Mouse (Mus musculus) ES-E14 (cell line): ENCODE data around the gene Ehbp1l1.

Experiments used
- CHD2 ChIP-seq: IDR thresholded peaks from 2 replicates; pipeline ENCODE4 v1.6.1; 2014; ENCODE audit warnings: mild to moderate bottlenecking, low read depth, low read length, inconsistent platforms
- HCFC1 ChIP-seq: IDR thresholded peaks from 2 replicates; pipeline ENCODE4 v1.6.1; 2012; ENCODE audit warnings: low read length, inconsistent platforms, borderline replicate concordance; ENCODE audit not compliant: insufficient read depth
- ZNF384 ChIP-seq: IDR thresholded peaks from 2 replicates; pipeline ENCODE4 v1.6.1; 2012; ENCODE audit warnings: low read depth, low read length, inconsistent platforms

GRCm38 (mm10) chr19:5731264-5731978 lies 5.3 kb upstream of the Ehbp1l1 start:
- TF ChIP-seq HCFC1 (peak; percentile 80), CHD2 (no peak), ZNF384 (no peak)
